Mouse (Mus musculus): ENCODE results near the gene Gm20388. TPM values are rescaled to one million over a fixed set of nuclear protein-coding genes. Genes with fewer than 3 reads are reported as not detected.

Gm20388 gene
- total RNA-seq, 2 experiments from 2014 or later: 18.5 to 23.8 TPM

DNA sequence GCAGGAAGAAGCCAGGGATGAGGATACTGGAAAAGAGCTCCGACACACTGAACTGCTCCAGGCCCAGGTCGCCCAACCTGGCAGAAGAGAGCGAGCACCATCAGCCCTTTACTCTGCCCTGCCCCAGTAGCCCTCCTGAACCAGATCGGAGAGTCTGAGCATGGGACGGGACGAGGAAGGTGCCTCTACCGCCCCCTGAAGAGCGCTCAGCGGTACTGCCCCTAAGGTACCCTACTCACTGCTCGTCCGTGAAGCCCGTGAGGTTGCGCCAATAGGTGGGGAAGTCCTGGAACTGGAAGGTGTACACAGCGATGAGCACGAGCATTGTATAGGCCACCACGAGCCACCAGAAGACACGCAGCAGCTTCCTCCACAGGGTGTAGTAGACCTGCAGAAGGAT, 2587.3 kb downstream of the Gm20388 start:
- ATAC-seq (replicated peaks; ENCODE audit: poor library complexity, severe bottlenecking): peak; percentile 60

DNA sequence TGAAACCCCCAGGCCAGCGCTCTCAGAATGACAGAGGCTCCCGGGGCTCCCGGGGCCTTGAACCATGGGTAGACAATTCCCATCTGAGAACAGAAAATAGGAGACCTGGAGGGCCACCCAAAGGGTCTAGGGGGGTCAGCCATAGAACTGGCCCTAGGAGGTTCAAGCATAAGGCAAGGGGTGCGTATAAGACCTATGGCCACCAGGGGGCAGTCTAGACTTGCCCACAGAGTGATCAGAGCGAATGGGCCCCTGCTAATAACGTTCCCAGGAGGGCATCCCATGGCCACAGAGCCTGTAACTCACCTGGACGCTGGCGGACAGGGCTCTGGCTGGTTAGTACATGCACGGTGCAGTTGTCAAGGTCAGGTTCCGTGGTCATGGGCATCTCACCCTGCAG, 2590.2 kb downstream of the Gm20388 start:
- peak; percentile 79 for ATAC-seq (replicated peaks; ENCODE audit: poor library complexity, severe bottlenecking)

- no peak for ATAC-seq (replicated peaks; ENCODE audit: poor library complexity, severe bottlenecking)
Observed at GRCm38 (mm10) chr8:122511552-122511951, 2600.9 kb downstream of the Gm20388 start.

GRCm38 (mm10) chr8:122512392-122512791, 2601.8 kb downstream of the Gm20388 start:
- ATAC-seq (replicated peaks; ENCODE audit: poor library complexity, severe bottlenecking): no peak

GRCm38 (mm10) chr8:122515699-122516098, 2605.1 kb downstream of the Gm20388 start:
- no peak for ATAC-seq (replicated peaks; ENCODE audit: poor library complexity, severe bottlenecking)

DNA sequence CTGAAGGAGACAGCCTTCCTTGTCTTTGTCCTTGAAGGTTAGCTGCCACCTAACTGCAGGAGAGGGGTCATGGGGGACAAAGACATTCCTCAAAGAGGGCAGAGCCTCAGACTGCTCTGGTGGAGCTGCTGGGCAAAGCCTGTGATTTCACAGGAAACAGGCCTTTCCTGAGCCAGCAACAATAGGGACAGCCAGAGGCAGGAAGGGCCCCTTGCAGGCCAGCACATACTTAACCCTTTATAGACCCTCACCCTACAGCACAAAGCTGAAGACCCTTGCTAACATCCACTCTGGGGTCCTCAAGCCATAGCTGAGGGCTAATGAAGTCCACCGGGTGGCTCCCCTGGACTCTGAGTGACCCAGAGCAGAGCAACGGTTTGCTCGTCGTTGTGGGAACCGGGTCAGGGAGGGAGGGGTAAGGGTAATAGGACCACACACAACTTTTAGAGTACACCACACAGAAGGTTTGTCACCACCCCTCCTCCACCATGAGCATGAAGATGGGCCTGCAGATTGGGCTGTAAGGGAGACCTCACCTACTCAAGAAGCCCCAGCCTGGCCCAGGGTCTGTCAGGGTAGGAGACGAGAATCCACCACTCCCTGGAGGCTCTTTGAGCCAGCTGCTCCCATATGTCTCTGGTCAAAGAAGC, 2607.0 kb downstream of the Gm20388 start:
- ATAC-seq (replicated peaks; ENCODE audit: poor library complexity, severe bottlenecking): no peak

GRCm38 (mm10) chr8:122520611-122521010, 2610.0 kb downstream of the Gm20388 start:
- no peak for ATAC-seq (replicated peaks; ENCODE audit: poor library complexity, severe bottlenecking)

GRCm38 (mm10) chr8:122522796-122523651, 2612.4 kb downstream of the Gm20388 start:
- peak; percentile 19; the same call in 1 of the 2 replicates for ATAC-seq (replicated peaks; ENCODE audit: poor library complexity, severe bottlenecking)

- no peak for ATAC-seq (replicated peaks; ENCODE audit: poor library complexity, severe bottlenecking)
Observed at GRCm38 (mm10) chr8:122523652-122524360, 2613.2 kb downstream of the Gm20388 start.

- no peak for ATAC-seq (replicated peaks; ENCODE audit: poor library complexity, severe bottlenecking)
Observed at GRCm38 (mm10) chr8:122524506-122524905, 2613.9 kb downstream of the Gm20388 start.

DNA sequence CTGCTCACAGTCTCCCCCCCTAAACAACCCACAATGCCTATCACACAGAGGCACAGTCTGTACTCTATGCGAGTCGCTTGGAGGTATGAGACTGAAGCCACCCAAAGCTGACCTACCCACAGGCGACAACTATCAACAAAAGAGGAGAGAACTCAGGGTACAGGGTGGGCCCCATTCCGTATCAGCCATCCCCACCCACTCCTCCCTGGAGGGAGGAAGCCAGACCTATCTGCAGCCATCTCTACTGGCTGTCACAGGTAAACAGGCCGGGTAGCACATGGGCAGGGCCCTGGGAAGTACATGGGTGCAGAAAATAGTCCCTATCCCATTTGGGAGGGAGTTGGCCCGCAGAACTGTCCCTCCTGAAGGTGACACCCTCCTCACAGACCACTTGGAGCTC, 2614.4 kb downstream of the Gm20388 start:
- ATAC-seq (replicated peaks; ENCODE audit: poor library complexity, severe bottlenecking): no peak

- ATAC-seq (replicated peaks; ENCODE audit: poor library complexity, severe bottlenecking): no peak
Observed at GRCm38 (mm10) chr8:122526084-122526483, 2615.4 kb downstream of the Gm20388 start.

- ATAC-seq (replicated peaks; ENCODE audit: poor library complexity, severe bottlenecking): no peak
Observed at GRCm38 (mm10) chr8:122526526-122527170, 2616.0 kb downstream of the Gm20388 start.

DNA sequence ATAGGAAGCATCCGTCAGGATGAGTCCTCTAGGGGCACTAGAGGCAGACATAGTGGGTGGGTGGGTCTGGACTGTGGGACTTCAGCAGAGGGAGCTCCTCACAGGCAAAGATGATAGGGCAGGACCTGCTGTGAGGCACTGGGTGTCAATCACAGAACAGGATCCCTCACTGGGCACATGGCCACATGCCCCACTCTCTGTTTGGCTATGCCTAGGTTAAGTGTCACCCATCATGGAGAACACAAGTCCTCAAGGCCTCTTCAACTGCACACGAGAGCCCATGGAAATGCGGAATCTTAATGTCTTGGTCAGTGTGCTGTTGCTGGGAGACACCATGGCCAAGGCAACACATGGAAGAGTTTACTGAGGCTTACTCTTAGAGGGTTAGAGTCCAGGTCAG, 2617.3 kb downstream of the Gm20388 start:
- ATAC-seq (replicated peaks; ENCODE audit: poor library complexity, severe bottlenecking): no peak

DNA sequence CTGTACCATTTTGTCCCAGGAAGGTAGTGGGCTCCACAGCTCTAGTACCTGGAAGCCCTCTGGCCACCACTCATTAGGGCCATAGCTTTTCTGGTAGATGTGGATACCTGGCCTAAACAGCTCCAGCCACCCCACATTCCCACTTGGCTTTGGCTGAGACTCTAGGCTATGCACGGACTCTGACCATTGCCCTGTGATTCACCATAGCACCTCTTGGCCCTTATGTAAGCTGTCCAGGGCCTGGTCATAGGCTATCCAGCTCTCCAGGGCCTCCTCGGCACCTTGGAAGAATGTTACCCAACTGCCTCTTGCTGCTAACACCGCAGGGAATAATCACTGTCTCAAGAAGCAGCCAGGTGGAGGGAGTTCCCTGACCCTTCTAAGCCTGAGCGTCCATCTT, 2618.5 kb downstream of the Gm20388 start:
- ATAC-seq (replicated peaks; ENCODE audit: poor library complexity, severe bottlenecking): no peak

DNA sequence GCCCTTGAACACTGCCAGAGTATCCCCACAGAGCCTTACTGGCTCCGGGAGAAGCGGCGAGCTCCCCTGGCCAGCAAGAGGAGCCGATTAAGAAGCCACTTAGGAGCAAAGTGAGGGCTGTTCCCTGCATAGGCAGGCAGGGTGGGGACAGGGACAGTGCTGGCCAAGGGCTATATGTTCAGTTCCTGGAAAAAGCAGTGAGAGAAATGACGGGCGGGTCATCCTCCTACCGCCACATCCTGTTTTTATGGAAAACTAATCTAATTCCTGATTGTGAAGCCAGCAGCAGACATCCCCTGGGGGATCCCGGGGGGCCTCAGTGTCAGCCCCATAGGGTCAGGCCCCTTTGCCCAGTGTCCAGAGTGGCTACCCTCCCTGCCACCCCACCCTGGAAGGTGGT, 2620.7 kb downstream of the Gm20388 start:
- ATAC-seq (replicated peaks; ENCODE audit: poor library complexity, severe bottlenecking): no peak

- ATAC-seq (replicated peaks; ENCODE audit: poor library complexity, severe bottlenecking): no peak
Observed at GRCm38 (mm10) chr8:122537033-122537432, 2626.4 kb downstream of the Gm20388 start.

- ATAC-seq (replicated peaks; ENCODE audit: poor library complexity, severe bottlenecking): no peak
Observed at GRCm38 (mm10) chr8:122537812-122538211, 2627.2 kb downstream of the Gm20388 start.

DNA sequence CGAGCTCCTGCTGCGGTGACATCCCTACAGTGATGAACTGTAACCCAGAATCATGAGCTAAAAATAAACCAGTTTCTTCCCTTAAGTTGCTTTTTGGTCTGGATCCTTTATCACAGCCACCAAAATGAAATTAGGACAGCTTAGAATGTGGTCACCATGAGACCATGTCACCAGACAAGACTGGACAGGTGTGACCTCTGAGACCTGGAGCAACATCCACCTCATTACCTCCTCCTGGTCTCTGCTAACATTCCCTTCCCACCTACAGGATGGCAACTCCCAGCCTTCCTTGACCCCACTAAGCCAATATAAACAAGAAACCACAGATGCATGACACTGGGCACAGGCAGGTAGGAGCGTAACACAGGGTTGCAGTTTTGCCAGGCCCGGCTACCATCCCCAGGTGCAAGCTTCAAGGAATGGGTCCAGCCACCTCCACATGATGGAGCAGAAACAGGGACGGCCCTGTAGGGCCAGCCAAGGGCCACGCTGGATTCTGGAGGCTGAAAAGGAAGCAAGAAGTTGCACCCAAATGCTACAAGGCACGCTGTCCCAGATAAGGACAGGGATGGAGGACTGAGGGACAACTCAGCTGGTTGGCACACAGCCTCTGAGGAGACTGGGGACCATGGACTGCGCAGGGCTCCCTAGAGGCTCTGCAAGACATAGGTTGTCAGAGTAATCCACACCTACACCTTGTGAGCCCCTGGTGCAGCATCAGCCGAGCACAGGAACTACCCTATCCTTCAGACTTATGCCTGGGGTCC, 2627.9 kb downstream of the Gm20388 start:
- ATAC-seq (replicated peaks; ENCODE audit: poor library complexity, severe bottlenecking): no peak

- ATAC-seq (replicated peaks; ENCODE audit: poor library complexity, severe bottlenecking): no peak
Observed at GRCm38 (mm10) chr8:122544138-122544537, 2633.5 kb downstream of the Gm20388 start.
